Mouse (Mus musculus) kidney, embryonic 15.5 days (tissue): Measurements from ENCODE around the gene Elf2. TPM values are rescaled to one million over a fixed set of nuclear protein-coding genes. Genes with fewer than 3 reads are reported as not detected.
"Not testable (repeated sequence)": the region's sequence is repeated elsewhere in the genome, so short reads cannot be mapped to it uniquely, and the experiment has no call there.

Source experiments
- ATAC-seq: fragments of 200-750 bp; cut with Nextera tagmentation; replicated peaks from 2 replicates; pipeline ENCODE4 v1.8.0; 2017; ENCODE audit warnings: moderate TSS enrichment; ENCODE audit not compliant: low FRiP score
- H3K27ac ChIP-seq: fragments of 300-500 bp; sonication (generic); 2 replicates; pipeline ENCODE4 v1.5.1; 2015; ENCODE audit warnings: mild to moderate bottlenecking, inconsistent platforms
- H3K27me3 ChIP-seq: fragments of 300-500 bp; sonication (generic); 2 replicates; pipeline ENCODE4 v1.6.1; 2015; ENCODE audit warnings: inconsistent platforms
- H3K36me3 ChIP-seq: fragments of 300-500 bp; sonication (generic); 2 replicates; pipeline ENCODE4 v1.6.1; 2015; ENCODE audit warnings: inconsistent platforms
- H3K4me1 ChIP-seq: fragments of 300-500 bp; sonication (generic); 2 replicates; pipeline ENCODE4 v1.6.1; 2015; ENCODE audit warnings: inconsistent platforms
- H3K4me2 ChIP-seq: fragments of 300-500 bp; sonication (generic); 2 replicates; pipeline ENCODE4 v1.6.1; 2015; ENCODE audit warnings: moderate library complexity, mild to moderate bottlenecking, inconsistent platforms
- H3K4me3 ChIP-seq: fragments of 300-500 bp; sonication (generic); replicated peaks from 2 replicates; pipeline ENCODE4 v1.5.1; 2015; ENCODE audit warnings: mild to moderate bottlenecking, inconsistent platforms
- H3K9ac ChIP-seq: fragments of 300-500 bp; sonication (generic); 2 replicates; pipeline ENCODE4 v1.6.1; 2015; ENCODE audit warnings: mild to moderate bottlenecking, inconsistent platforms
- H3K9me3 ChIP-seq: fragments of 300-500 bp; sonication (generic); replicated peaks from 2 replicates; pipeline ENCODE4 v1.6.1; 2016; ENCODE audit warnings: inconsistent platforms
- WGBS: fragments of 180-500 bp; shearing (Covaris S2); methylation state at CpG from one replicate; pipeline ENCODE4 v1.1.7; 2015; ENCODE audit warnings: mixed read lengths; 5-methylcytosine and 5-hydroxymethylcytosine counted together
- polyA plus RNA-seq: library from polyadenylated mRNA; unstranded; fragments of >200 nt; fragmentation: Nextera tagmentation; extraction: Ambion mirVana; gene quantifications from 2 replicates; pipeline ENCODE4 v1.2.1, GENCODE M21; 2015

Gene Elf2
- polyA plus RNA-seq, 1 experiment from 2014 or later = 58.2 TPM

DNA sequence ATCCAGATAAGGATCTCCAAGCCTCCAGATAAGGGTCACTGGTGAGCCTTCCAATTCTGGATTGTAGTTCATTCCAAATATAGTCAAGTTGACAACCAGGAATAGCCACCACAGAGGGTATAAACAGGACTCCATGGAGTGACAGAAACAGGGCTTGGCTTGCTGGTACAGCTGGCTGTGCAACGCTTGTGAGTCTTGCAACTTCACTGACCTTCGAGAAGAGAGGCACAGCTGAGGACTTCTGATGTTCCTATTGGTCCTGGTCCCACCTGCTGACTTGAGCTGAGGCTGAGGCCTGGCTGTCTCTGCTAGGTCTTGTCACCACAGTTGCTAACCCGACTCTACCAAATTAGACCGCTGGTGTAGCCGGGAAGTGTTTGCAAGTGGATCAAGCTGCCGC lies 122.1 kb downstream of the Elf2 start:
- H3K9me3 ChIP-seq, H3K9ac ChIP-seq, H3K27ac ChIP-seq, ATAC-seq, H3K27me3 ChIP-seq, H3K4me3 ChIP-seq, H3K36me3 ChIP-seq, H3K4me2 ChIP-seq: not testable (repeated sequence)
- 90% methylated on average over 6 of the region's 6 CpGs for WGBS
- peaks cover 19% of the 10 kb centered on the region for H3K4me1 ChIP-seq

- 84% methylated on average over 9 of the region's 10 CpGs for WGBS
- H3K36me3 ChIP-seq, H3K4me3 ChIP-seq, H3K27ac ChIP-seq, H3K9me3 ChIP-seq, H3K9ac ChIP-seq, H3K4me1 ChIP-seq, ATAC-seq, H3K4me2 ChIP-seq, H3K27me3 ChIP-seq: not testable (repeated sequence)
These were observed 124.1 kb downstream of the Elf2 start for GRCm38 (mm10) chr3:51216351-51216750.

- Histone ChIP-seq H3K9me3 (no peaks in the 10 kb centered on the region), H3K4me1 (no peaks in the 10 kb centered on the region), H3K9ac (no peak overlapping the region), H3K27ac (no peak overlapping the region), H3K27me3 (no peaks in the 10 kb centered on the region), H3K4me3 (no peak overlapping the region), H3K4me2 (no peak overlapping the region), H3K36me3 (no peaks in the 10 kb centered on the region)
- 84% methylated on average over 6 of the region's 6 CpGs for WGBS
- ATAC-seq = no peak
These were observed 124.8 kb downstream of the Elf2 start for GRCm38 (mm10) chr3:51215681-51216080.

DNA sequence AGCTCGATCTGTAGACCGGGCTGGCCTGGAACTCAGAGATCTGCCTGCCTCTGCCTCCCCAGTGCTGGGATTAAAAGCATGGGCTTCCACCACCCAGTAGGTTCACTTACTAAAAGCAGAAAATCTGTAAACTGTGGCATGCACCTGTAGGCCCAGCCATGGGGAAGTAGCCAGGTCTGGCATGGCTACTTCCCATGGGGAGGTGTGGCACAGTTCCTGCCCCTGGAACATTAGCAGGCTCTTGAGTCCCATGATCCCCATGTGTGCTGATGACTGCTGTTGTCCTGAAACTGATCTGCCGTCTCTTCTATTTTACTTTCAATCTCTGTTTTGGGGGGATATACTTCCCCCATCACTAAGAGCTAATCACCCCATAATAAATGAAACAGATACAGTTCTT lies 127.4 kb downstream of the Elf2 start:
- no peaks in the 10 kb centered on the region for H3K36me3 ChIP-seq
- no peak overlapping the region for H3K4me2 ChIP-seq
- no peak overlapping the region for H3K4me3 ChIP-seq
- ATAC-seq = no peak
- no peaks in the 10 kb centered on the region for H3K9me3 ChIP-seq
- H3K27me3 ChIP-seq = no peaks in the 10 kb centered on the region
- no peaks in the 10 kb centered on the region for H3K4me1 ChIP-seq
- no peak overlapping the region for H3K9ac ChIP-seq
- 97% methylated on average over 3 of the region's 3 CpGs for WGBS
- H3K27ac ChIP-seq = no peak overlapping the region

DNA sequence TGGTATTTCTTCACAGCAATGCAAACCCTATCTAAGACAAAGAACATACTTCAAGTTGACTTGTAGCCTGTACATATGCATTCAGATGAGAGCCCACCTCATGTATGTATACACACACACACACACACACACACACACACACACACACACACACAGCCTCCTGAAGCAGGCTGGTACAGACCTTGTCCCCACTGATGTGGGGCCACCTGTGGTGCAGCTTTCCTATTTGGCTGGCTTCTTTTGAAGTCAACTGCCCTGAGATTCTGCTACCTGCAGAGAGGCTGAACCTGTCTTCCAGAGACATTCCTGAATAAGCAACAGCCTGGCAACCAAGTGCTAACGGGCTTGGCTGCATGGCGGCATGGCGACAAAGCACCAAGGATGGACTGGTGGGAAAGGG lies 130.0 kb downstream of the Elf2 start:
- Histone ChIP-seq H3K4me2 (no peak overlapping the region), H3K27ac (no peak overlapping the region), H3K27me3 (no peaks in the 10 kb centered on the region), H3K9ac (no peak overlapping the region), H3K9me3 (no peaks in the 10 kb centered on the region; the same call in 1 of the 2 replicates), H3K4me1 (0 out of 2 replicates have a peak, but pooled peaks cover 4% of the 10 kb centered on the region), H3K36me3 (no peaks in the 10 kb centered on the region), H3K4me3 (no peak overlapping the region)
- ATAC-seq = no peak
- 99% methylated on average over 3 of the region's 3 CpGs for WGBS

GRCm38 (mm10) chr3:51209503-51210314 lies 130.8 kb downstream of the Elf2 start:
- 83% methylated on average over 7 of the region's 7 CpGs for WGBS
- no peak overlapping the region for H3K4me3 ChIP-seq
- 0 out of 2 replicates have a peak, but pooled peaks cover 4% of the 10 kb centered on the region for H3K4me1 ChIP-seq
- ATAC-seq = no peak
- H3K9ac ChIP-seq = no peak overlapping the region
- H3K27ac ChIP-seq = no peak overlapping the region
- no peaks in the 10 kb centered on the region; the same call in 1 of the 2 replicates for H3K9me3 ChIP-seq
- no peak overlapping the region for H3K4me2 ChIP-seq
- H3K27me3 ChIP-seq = no peaks in the 10 kb centered on the region
- H3K36me3 ChIP-seq = no peaks in the 10 kb centered on the region

DNA sequence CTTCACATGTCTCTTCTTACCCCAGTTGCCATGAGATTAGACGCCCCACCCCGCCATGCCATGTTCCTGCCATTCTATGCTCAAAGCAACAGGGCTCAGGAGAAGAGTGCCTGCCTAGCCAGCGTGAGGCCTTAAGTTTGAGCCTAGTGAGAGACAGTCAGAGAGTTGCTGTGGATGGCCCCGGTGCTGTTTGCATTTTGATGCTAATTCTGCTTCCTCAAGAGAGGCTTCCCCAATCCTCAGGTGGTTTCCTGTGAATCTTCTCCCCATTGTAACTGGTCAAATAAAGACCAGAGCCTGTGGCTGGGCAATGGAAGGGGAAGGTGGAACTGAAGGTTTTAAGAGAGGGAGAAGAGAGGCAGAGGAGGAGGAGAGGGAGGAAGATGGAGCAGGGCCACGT lies 131.8 kb downstream of the Elf2 start:
- Histone ChIP-seq H3K36me3 (no peaks in the 10 kb centered on the region), H3K9ac (no peak overlapping the region), H3K27me3 (no peaks in the 10 kb centered on the region), H3K4me3 (no peak overlapping the region), H3K9me3 (no peaks in the 10 kb centered on the region; the same call in 1 of the 2 replicates), H3K4me1 (0 out of 2 replicates have a peak, but pooled peaks cover 4% of the 10 kb centered on the region), H3K4me2 (no peak overlapping the region), H3K27ac (no peak overlapping the region)
- WGBS = 58% methylated on average over 5 of the region's 5 CpGs
- no peak for ATAC-seq

DNA sequence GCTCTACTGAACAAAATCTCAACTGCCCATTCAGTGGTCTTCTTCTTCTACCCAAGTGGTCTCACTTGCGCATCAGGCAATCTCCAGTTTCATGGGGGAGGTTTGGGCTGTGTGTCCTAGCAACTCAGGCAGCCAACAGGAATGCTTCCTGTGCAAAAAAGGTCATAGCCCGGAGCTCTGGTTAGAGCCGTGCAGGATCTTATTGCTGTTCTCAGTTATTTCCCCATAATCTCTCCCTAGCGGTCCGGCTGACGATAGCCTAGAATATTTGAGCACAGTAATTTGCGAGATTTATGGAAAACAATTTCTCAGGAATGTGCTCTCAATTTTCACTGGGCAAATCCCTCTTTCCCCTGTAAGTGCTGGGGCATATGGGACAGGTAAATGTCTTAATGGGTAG lies 133.9 kb downstream of the Elf2 start:
- Histone ChIP-seq H3K27me3 (no peaks in the 10 kb centered on the region), H3K4me1 (0 out of 2 replicates have a peak, but pooled peaks cover 7% of the 10 kb centered on the region), H3K36me3 (no peaks in the 10 kb centered on the region), H3K4me2 (no peak overlapping the region), H3K9ac (no peak overlapping the region), H3K9me3 (no peaks in the 10 kb centered on the region; the same call in 1 of the 2 replicates), H3K4me3 (no peak overlapping the region), H3K27ac (no peak overlapping the region)
- ATAC-seq = 0 out of 2 replicates have a peak, but pooled peaks have one; percentile 23
- 46% methylated on average over 7 of the region's 7 CpGs for WGBS

DNA sequence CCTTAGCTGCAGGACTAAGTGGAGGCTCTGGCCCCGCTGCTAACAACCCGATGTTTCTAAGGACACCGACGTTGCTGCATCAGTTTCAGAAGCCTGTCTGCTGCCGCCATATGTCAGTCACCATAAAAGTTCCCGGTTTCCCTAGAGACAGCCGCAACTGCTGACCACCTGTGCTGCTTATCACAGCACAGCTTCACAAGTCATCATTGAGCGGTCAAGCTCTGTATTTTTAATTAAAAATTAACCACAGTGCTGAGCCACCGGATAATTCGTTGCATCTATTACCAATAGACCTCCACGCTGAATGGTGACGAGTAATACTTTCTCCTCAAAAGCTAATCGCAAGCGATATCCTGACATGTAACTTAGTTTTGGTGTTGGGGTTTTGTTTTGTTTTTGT lies 135.6 kb downstream of the Elf2 start:
- Histone ChIP-seq H3K4me2 (no peak overlapping the region), H3K9me3 (no peaks in the 10 kb centered on the region; the same call in 1 of the 2 replicates), H3K4me3 (no peak overlapping the region), H3K36me3 (no peaks in the 10 kb centered on the region), H3K9ac (no peak overlapping the region), H3K4me1 (0 out of 2 replicates have a peak, but pooled peaks cover 7% of the 10 kb centered on the region), H3K27me3 (no peaks in the 10 kb centered on the region), H3K27ac (no peak overlapping the region)
- 82% methylated on average over 14 of the region's 14 CpGs for WGBS
- no peak for ATAC-seq

DNA sequence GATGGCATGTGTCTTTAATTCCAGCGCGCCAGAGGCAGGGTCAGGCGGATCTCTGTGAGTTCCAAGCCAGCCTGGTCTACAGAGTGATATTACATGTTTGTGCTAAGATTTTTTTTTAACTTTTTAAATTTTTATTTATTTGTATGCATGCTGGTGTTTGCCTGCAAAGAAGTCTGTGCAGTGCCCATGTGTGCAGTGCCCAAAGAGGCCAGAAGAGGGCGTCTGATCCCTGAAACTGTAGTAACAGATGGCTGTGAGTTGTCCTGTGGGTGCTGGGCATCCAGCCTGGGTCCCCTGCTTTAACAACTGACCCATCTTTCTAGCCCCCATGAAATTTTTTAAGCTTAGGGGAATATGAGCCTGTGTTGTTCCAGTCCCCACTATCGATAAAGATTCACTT lies 136.0 kb downstream of the Elf2 start:
- Histone ChIP-seq H3K4me1 (0 out of 2 replicates have a peak, but pooled peaks cover 7% of the 10 kb centered on the region), H3K4me2 (no peak overlapping the region), H3K36me3 (no peaks in the 10 kb centered on the region), H3K27me3 (no peaks in the 10 kb centered on the region), H3K4me3 (no peak overlapping the region), H3K27ac (no peak overlapping the region), H3K9ac (no peak overlapping the region), H3K9me3 (no peaks in the 10 kb centered on the region; the same call in 1 of the 2 replicates)
- no peak for ATAC-seq
- 90% methylated on average over 5 of the region's 5 CpGs for WGBS

DNA sequence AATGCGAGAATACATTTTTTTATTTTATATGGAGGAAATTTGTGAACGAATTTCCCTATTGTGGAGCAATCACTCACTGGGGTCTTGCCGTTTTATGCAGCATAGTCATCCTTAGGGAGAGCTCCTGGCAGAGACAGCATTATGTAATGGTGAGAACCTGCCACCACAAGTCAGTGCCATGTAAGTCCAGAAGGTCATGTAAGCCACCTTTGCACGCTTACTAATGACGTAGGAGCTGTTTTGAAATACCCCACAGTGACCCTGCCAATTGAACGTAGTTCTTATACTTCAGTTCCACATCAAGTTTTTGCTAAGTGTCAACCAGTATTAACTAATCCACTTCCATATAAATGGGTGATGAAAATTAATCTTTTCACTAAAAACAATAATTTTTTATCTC lies 136.6 kb downstream of the Elf2 start:
- no peak overlapping the region for H3K27ac ChIP-seq
- no peaks in the 10 kb centered on the region for H3K36me3 ChIP-seq
- H3K4me2 ChIP-seq = no peak overlapping the region
- H3K4me3 ChIP-seq = no peak overlapping the region
- no peak overlapping the region for H3K9ac ChIP-seq
- H3K9me3 ChIP-seq = no peaks in the 10 kb centered on the region; the same call in 1 of the 2 replicates
- ATAC-seq = no peak
- WGBS = 85% methylated on average over 6 of the region's 6 CpGs
- H3K4me1 ChIP-seq = 0 out of 2 replicates have a peak, but pooled peaks cover 7% of the 10 kb centered on the region
- no peaks in the 10 kb centered on the region for H3K27me3 ChIP-seq
